Mouse (Mus musculus) hematopoietic stem cell, adult 5-6 weeks (primary cell): Measurements from ENCODE around the gene Trak2. TPM values are rescaled to one million over a fixed set of nuclear protein-coding genes. Genes with fewer than 3 reads are reported as not detected.

ENCODE experiments used
- total RNA-seq: library from RNA; stranded (forward); fragments of 172-1452, 232-1000 nt; gene quantifications from 2 replicates; pipeline ENCODE4 v1.2.3, GENCODE M21; 2017

The Trak2 gene
- total RNA-seq, 1 experiment from 2014 or later = 33.5 TPM

Other genes with a start within 250 kb of the Trak2 start
- 145 and 152 TPM in 2 replicates for gene Casp8, start 178.1 kb downstream of the Trak2 start, total RNA-seq
- gene Stradb, start 92 bp upstream of the Trak2 start, total RNA-seq = 14.6 and 15.0 TPM in 2 replicates
- gene C2cd6, start 121.5 kb upstream of the Trak2 start, total RNA-seq = not detected in 2 replicates
- 15.6 and 24.7 TPM in 2 replicates for gene Tmem237, start 147.0 kb upstream of the Trak2 start, total RNA-seq
- gene Mpp4, start 190.0 kb upstream of the Trak2 start, total RNA-seq = 2.0 and 2.5 TPM in 2 replicates